Mouse (Mus musculus): ENCODE results near the gene Gstt4. TPM values are rescaled to one million over a fixed set of nuclear protein-coding genes. Genes with fewer than 3 reads are reported as not detected.
"Not testable (repeated sequence)": the region's sequence is repeated elsewhere in the genome, so short reads cannot be mapped to it uniquely, and the experiment has no call there.

Gstt4 gene
- polyA plus RNA-seq (2011; ENCODE audit: insufficient read length, low read depth, missing spikeins): not detected in 2 replicates

- Histone ChIP-seq H3K4me1 (ENCODE audit: control insufficient read depth, insufficient read depth, low read length) (0 out of 2 replicates have a peak, but pooled peaks cover 2% of the 10 kb centered on the region), H3K4me3 (ENCODE audit: insufficient read depth, low read length) (no peak within 1 kb of the TSS), H3K27ac (ENCODE audit: insufficient read depth, low read length) (no peak within 1 kb of the TSS)
- TF ChIP-seq POLR2A (IDR thresholded peaks at IDR 0.05; ENCODE audit: low read depth, low read length): no peak
- TF ChIP-seq CTCF (IDR thresholded peaks at IDR 0.05; ENCODE audit: borderline replicate concordance, insufficient read depth, low read length): no peak
Observed at GRCm38 (mm10) chr10:75822443-75822842, at the start of gene Gstt4. Gene Gstt4 (minus strand): TSS chr10:75822543.

- Histone ChIP-seq H3K4me3 (ENCODE audit: insufficient read depth, low read length) (no peak overlapping the region), H3K4me1 (ENCODE audit: control insufficient read depth, insufficient read depth, low read length) (no peaks in the 10 kb centered on the region), H3K27ac (ENCODE audit: insufficient read depth, low read length) (no peak overlapping the region)
- no peak for TF ChIP-seq CTCF (IDR thresholded peaks at IDR 0.05; ENCODE audit: borderline replicate concordance, insufficient read depth, low read length)
- no peak for TF ChIP-seq POLR2A (IDR thresholded peaks at IDR 0.05; ENCODE audit: low read depth, low read length)
Observed at GRCm38 (mm10) chr10:75861587-75861986, 39.2 kb upstream of the Gstt4 start.

- H3K4me3 ChIP-seq (ENCODE audit: insufficient read depth, low read length): no peak overlapping the region
- TF ChIP-seq CTCF (IDR thresholded peaks at IDR 0.05; ENCODE audit: borderline replicate concordance, insufficient read depth, low read length) (no peak), POLR2A (IDR thresholded peaks at IDR 0.05; ENCODE audit: low read depth, low read length) (no peak)
Observed at GRCm38 (mm10) chr10:75860746-75861145, 38.4 kb upstream of the Gstt4 start.

GRCm38 (mm10) chr10:75859786-75860470 is 37.6 kb upstream of the Gstt4 start, which contains the start of gene Mif:
Gene Mif (minus strand): TSS chr10:75860240.
- TF ChIP-seq POLR2A (IDR thresholded peaks at IDR 0.05; ENCODE audit: low read depth, low read length): peak; percentile 90
- peak within 1 kb of the TSS; percentile 52 for H3K4me3 ChIP-seq (ENCODE audit: insufficient read depth, low read length)
- H3K4me1 ChIP-seq (ENCODE audit: control insufficient read depth, insufficient read depth, low read length): not testable (repeated sequence)
- H3K27ac ChIP-seq (ENCODE audit: insufficient read depth, low read length): peak within 1 kb of the TSS; percentile 57; the same call in 1 of the 2 replicates

More at GRCm38 (mm10) chr10:75860746-75861145, 38.4 kb upstream of the Gstt4 start:
- H3K27ac ChIP-seq (ENCODE audit: insufficient read depth, low read length): no peak overlapping the region
- no peaks in the 10 kb centered on the region for H3K4me1 ChIP-seq (ENCODE audit: control insufficient read depth, insufficient read depth, low read length)

- H3K4me1 ChIP-seq (ENCODE audit: control insufficient read depth, insufficient read depth, low read length): no peaks in the 10 kb centered on the region
- H3K27ac ChIP-seq (ENCODE audit: insufficient read depth, low read length): no peak overlapping the region
- H3K4me3 ChIP-seq (ENCODE audit: insufficient read depth, low read length): peak overlapping the region; percentile 52
- TF ChIP-seq POLR2A (IDR thresholded peaks at IDR 0.05; ENCODE audit: low read depth, low read length) (no peak), CTCF (IDR thresholded peaks at IDR 0.05; ENCODE audit: borderline replicate concordance, insufficient read depth, low read length) (no peak)
Observed at GRCm38 (mm10) chr10:75859107-75859746, 36.9 kb upstream of the Gstt4 start.

- Histone ChIP-seq H3K27ac (ENCODE audit: insufficient read depth, low read length) (no peak overlapping the region), H3K4me3 (ENCODE audit: insufficient read depth, low read length) (no peak overlapping the region), H3K4me1 (ENCODE audit: control insufficient read depth, insufficient read depth, low read length) (no peaks in the 10 kb centered on the region)
- TF ChIP-seq POLR2A (IDR thresholded peaks at IDR 0.05; ENCODE audit: low read depth, low read length) (no peak; the same call in 1 of the 2 replicates), CTCF (IDR thresholded peaks at IDR 0.05; ENCODE audit: borderline replicate concordance, insufficient read depth, low read length) (no peak)
Observed at GRCm38 (mm10) chr10:75857598-75857997, 35.3 kb upstream of the Gstt4 start.

- H3K4me1 ChIP-seq (ENCODE audit: control insufficient read depth, insufficient read depth, low read length): no peaks in the 10 kb centered on the region
- TF ChIP-seq CTCF (IDR thresholded peaks at IDR 0.05; ENCODE audit: borderline replicate concordance, insufficient read depth, low read length) (no peak), POLR2A (IDR thresholded peaks at IDR 0.05; ENCODE audit: low read depth, low read length) (0 out of 2 replicates have a peak, but pooled peaks have one; percentile 26)
- H3K27ac ChIP-seq (ENCODE audit: insufficient read depth, low read length): no peak overlapping the region
- no peak overlapping the region for H3K4me3 ChIP-seq (ENCODE audit: insufficient read depth, low read length)
Observed at GRCm38 (mm10) chr10:75856976-75857375, 34.6 kb upstream of the Gstt4 start.

- no peak for TF ChIP-seq CTCF (IDR thresholded peaks at IDR 0.05; ENCODE audit: borderline replicate concordance, insufficient read depth, low read length)
- no peak for TF ChIP-seq POLR2A (IDR thresholded peaks at IDR 0.05; ENCODE audit: low read depth, low read length)
- Histone ChIP-seq H3K4me3 (ENCODE audit: insufficient read depth, low read length) (no peak overlapping the region), H3K27ac (ENCODE audit: insufficient read depth, low read length) (no peak overlapping the region), H3K4me1 (ENCODE audit: control insufficient read depth, insufficient read depth, low read length) (no peaks in the 10 kb centered on the region)
Observed at GRCm38 (mm10) chr10:75856155-75856907, 34.0 kb upstream of the Gstt4 start.

- H3K27ac ChIP-seq (ENCODE audit: insufficient read depth, low read length): no peak overlapping the region
- TF ChIP-seq CTCF (IDR thresholded peaks at IDR 0.05; ENCODE audit: borderline replicate concordance, insufficient read depth, low read length) (no peak), POLR2A (IDR thresholded peaks at IDR 0.05; ENCODE audit: low read depth, low read length) (no peak)
- H3K4me3 ChIP-seq (ENCODE audit: insufficient read depth, low read length): no peak overlapping the region
- no peaks in the 10 kb centered on the region for H3K4me1 ChIP-seq (ENCODE audit: control insufficient read depth, insufficient read depth, low read length)
Observed at GRCm38 (mm10) chr10:75855416-75855981, 33.2 kb upstream of the Gstt4 start.
